Mouse (Mus musculus): ENCODE data around the gene Selplg. TPM values are rescaled to one million over a fixed set of nuclear protein-coding genes. Genes with fewer than 3 reads are reported as not detected.
"Not testable (repeated sequence)": the region's sequence is repeated elsewhere in the genome, so short reads cannot be mapped to it uniquely, and the experiment has no call there.

Gene Selplg
- polyA plus RNA-seq, 1 experiment from 2014 or later: 1.7 TPM

DNA sequence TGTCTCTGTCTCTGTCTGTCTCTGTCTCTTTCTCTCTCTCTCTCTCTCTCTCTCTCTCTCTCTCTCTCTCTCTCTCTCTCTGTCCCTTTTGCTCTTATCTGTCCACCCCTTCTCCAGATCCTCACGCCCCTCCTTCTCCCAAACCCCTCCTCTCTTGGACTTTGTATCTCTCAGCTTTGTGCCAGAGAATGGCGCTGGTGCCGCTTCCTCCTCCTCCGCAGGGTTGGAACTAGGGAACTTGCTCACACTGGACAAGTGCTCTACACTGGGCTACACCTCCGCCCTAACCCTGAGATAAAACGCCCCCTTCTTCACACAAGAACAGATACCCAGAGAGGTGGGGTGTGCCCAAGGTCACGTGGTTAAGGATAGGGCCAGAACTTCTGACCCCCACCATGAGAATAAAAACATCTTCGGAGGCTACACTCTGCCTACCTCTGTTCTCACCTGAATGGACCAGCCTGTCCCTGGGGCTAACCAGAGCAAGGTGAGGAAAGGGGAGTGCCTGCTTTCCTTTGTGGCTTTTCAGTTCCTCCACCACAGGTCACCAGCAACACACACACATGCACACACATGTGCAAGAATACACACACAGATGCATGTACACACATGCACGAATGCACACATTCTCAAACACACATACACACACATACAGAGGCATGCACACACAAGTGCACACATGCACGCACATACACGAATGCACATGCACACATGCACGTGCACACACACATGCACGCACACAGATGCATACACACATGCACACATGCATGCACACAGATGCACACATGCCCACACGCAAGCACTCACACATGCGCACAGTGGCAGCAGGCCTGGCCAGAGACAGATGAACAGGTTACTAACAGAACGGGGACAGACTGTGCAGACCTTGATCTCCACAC lies 41.0 kb downstream of the Selplg start:
- peaks cover 19% of the 10 kb centered on the region for H3K27me3 ChIP-seq (ENCODE audit: insufficient read depth, poor library complexity, severe bottlenecking)
- 86% methylated on average over 16 of the region's 16 CpGs for WGBS
- H3K9me3 ChIP-seq: no peaks in the 10 kb centered on the region
- H3K36me3 ChIP-seq: 0 out of 2 replicates have a peak, but pooled peaks cover 5% of the 10 kb centered on the region
- peaks cover 57% of the 10 kb centered on the region for H3K4me1 ChIP-seq (replicated peaks)
- DNase-seq (ENCODE audit: low spot score): no peak
- 0 out of 2 replicates have a peak overlapping the region, but pooled peaks have one; percentile 2 for H3K27ac ChIP-seq
- no peak overlapping the region for H3K4me3 ChIP-seq

- 78% methylated on average over 11 of the region's 11 CpGs for WGBS
- H3K27me3 ChIP-seq (ENCODE audit: insufficient read depth, poor library complexity, severe bottlenecking): peaks cover 13% of the 10 kb centered on the region
- 0 out of 2 replicates have a peak, but pooled peaks cover 5% of the 10 kb centered on the region for H3K36me3 ChIP-seq
- H3K9me3 ChIP-seq: no peaks in the 10 kb centered on the region
- H3K4me1 ChIP-seq (replicated peaks): peaks cover 48% of the 10 kb centered on the region
- no peak for DNase-seq (ENCODE audit: low spot score)
- H3K4me3 ChIP-seq: no peak overlapping the region
- no peak overlapping the region for H3K27ac ChIP-seq
Measured at GRCm38 (mm10) chr5:113790453-113791196, 41.8 kb downstream of the Selplg start.

- no peak overlapping the region for H3K4me3 ChIP-seq
- WGBS: 54% methylated on average over 7 of the region's 7 CpGs
- peak overlapping the region; percentile 71 for H3K27ac ChIP-seq
- DNase-seq (ENCODE audit: low spot score): no peak
- H3K4me1 ChIP-seq (replicated peaks): peaks cover 41% of the 10 kb centered on the region
- no peaks in the 10 kb centered on the region; the same call in 1 of the 2 replicates for H3K27me3 ChIP-seq (ENCODE audit: insufficient read depth, poor library complexity, severe bottlenecking)
- no peaks in the 10 kb centered on the region for H3K9me3 ChIP-seq
- no peaks in the 10 kb centered on the region for H3K36me3 ChIP-seq
Measured at GRCm38 (mm10) chr5:113789075-113789788, 43.2 kb downstream of the Selplg start.

DNA sequence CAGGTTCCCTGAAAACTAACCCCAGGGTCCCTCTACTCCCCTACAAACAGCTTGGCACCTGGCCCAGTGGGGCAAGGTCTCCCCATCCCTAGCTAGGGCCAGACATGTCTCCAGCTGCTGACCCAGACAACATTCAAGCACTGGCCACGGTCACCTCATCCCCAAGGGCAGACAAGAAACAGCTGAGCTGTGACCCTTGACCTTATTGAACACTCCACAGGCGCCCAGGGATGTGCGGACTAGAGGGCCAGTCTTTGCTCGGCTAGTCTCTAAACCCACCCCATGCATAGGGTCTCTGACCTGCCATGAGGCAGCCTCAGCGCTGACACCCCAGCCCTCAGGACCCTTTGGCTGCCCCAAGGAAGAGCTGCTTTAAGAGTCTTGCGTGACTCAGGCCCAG lies 43.8 kb downstream of the Selplg start:
- H3K9me3 ChIP-seq: no peaks in the 10 kb centered on the region
- H3K4me3 ChIP-seq: no peak overlapping the region
- H3K4me1 ChIP-seq (replicated peaks): peaks cover 43% of the 10 kb centered on the region
- no peaks in the 10 kb centered on the region for H3K36me3 ChIP-seq
- peak overlapping the region; percentile 71 for H3K27ac ChIP-seq
- whole genome bisulfite sequencing: 36% methylated on average over 6 of the region's 6 CpGs
- DNase-seq (ENCODE audit: low spot score): peak; percentile 27
- peaks cover 4% of the 10 kb centered on the region for H3K27me3 ChIP-seq (ENCODE audit: insufficient read depth, poor library complexity, severe bottlenecking)

GRCm38 (mm10) chr5:113786985-113787384 lies 45.5 kb downstream of the Selplg start:
- 78% methylated on average over 5 of the region's 5 CpGs for WGBS
- no peak for DNase-seq (ENCODE audit: low spot score)
- H3K27ac ChIP-seq: no peak overlapping the region
- no peak overlapping the region for H3K4me3 ChIP-seq
- no peaks in the 10 kb centered on the region for H3K36me3 ChIP-seq
- no peaks in the 10 kb centered on the region for H3K9me3 ChIP-seq
- H3K4me1 ChIP-seq (replicated peaks): peaks cover 46% of the 10 kb centered on the region
- H3K27me3 ChIP-seq (ENCODE audit: insufficient read depth, poor library complexity, severe bottlenecking): peaks cover 13% of the 10 kb centered on the region

GRCm38 (mm10) chr5:113784104-113784503 lies 48.3 kb downstream of the Selplg start:
- H3K4me1 ChIP-seq (replicated peaks): peaks cover 33% of the 10 kb centered on the region
- WGBS: 30% methylated on average over 3 of the region's 3 CpGs
- H3K36me3 ChIP-seq; DNase-seq (ENCODE audit: low spot score); H3K9me3 ChIP-seq: not testable (repeated sequence)
- peak overlapping the region; percentile 63 for H3K27ac ChIP-seq
- peaks cover 13% of the 10 kb centered on the region; the same call in 1 of the 2 replicates for H3K27me3 ChIP-seq (ENCODE audit: insufficient read depth, poor library complexity, severe bottlenecking)
- H3K4me3 ChIP-seq: peak overlapping the region; percentile 16; the same call in 1 of the 2 replicates

- H3K4me1 ChIP-seq (replicated peaks): peaks cover 28% of the 10 kb centered on the region
- peak overlapping the region; percentile 63 for H3K27ac ChIP-seq
- peaks cover 5% of the 10 kb centered on the region; the same call in 1 of the 2 replicates for H3K36me3 ChIP-seq
- DNase-seq (ENCODE audit: low spot score): peak; percentile 24
- WGBS: 16% methylated on average over 12 of the region's 12 CpGs
- peaks cover 5% of the 10 kb centered on the region; the same call in 1 of the 2 replicates for H3K9me3 ChIP-seq
- peak overlapping the region; percentile 16 for H3K4me3 ChIP-seq
- peaks cover 13% of the 10 kb centered on the region; the same call in 1 of the 2 replicates for H3K27me3 ChIP-seq (ENCODE audit: insufficient read depth, poor library complexity, severe bottlenecking)
Measured at GRCm38 (mm10) chr5:113783581-113784001, 48.9 kb downstream of the Selplg start.

DNA sequence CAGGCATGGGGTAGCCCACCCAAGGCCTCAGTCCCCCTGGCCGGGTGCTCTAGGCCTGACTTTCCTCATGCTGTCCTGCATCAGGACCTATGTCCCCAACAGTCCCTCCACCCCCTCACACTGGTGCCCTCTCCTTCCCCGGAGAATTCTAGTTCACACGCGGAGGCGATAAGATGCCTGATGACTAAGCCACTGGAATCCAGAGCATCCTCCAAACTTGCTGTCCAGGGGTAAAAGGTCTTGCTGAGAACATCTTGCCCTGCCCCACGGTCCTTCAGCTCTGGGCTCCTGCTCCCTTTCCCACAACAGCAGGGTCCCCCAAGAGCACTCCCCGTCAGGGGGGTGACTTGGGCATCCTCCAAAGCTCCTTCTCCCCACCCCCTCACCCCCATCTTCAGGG lies 49.8 kb downstream of the Selplg start:
- Histone ChIP-seq H3K27me3 (ENCODE audit: insufficient read depth, poor library complexity, severe bottlenecking) (peaks cover 13% of the 10 kb centered on the region; the same call in 1 of the 2 replicates), H3K4me1 (replicated peaks) (peaks cover 19% of the 10 kb centered on the region), H3K9me3 (peaks cover 5% of the 10 kb centered on the region; the same call in 1 of the 2 replicates), H3K27ac (no peak overlapping the region), H3K4me3 (no peak overlapping the region), H3K36me3 (peaks cover 13% of the 10 kb centered on the region)
- WGBS: 86% methylated on average over 7 of the region's 7 CpGs
- no peak for DNase-seq (ENCODE audit: low spot score)

- no peak overlapping the region for H3K27ac ChIP-seq
- H3K4me1 ChIP-seq (replicated peaks): peaks cover 18% of the 10 kb centered on the region
- DNase-seq (ENCODE audit: low spot score): no peak
- peaks cover 5% of the 10 kb centered on the region; the same call in 1 of the 2 replicates for H3K9me3 ChIP-seq
- H3K36me3 ChIP-seq: peaks cover 21% of the 10 kb centered on the region
- peaks cover 13% of the 10 kb centered on the region; the same call in 1 of the 2 replicates for H3K27me3 ChIP-seq (ENCODE audit: insufficient read depth, poor library complexity, severe bottlenecking)
- H3K4me3 ChIP-seq: no peak overlapping the region
- 83% methylated on average over 7 of the region's 7 CpGs for WGBS
Measured at GRCm38 (mm10) chr5:113781875-113782274, 50.6 kb downstream of the Selplg start.

DNA sequence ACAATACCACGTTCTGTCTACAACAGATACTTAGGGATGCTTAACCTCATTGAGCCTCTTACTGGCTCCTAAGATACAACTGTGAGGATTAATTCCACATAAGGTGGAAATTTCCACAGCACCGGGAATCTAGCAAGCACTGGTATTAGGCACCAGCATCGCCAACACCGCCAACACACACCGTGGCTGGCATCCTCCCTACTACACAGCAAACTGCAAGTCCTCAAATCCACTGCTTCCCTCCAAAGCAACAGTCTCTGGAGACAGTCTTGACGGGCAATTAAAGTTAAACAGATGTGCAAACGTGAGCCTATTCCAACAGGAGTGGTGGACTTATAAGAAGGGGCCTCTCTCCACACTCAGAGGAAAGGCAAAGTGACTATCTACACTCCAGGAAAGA lies 51.2 kb downstream of the Selplg start:
- Histone ChIP-seq H3K9me3 (peaks cover 5% of the 10 kb centered on the region; the same call in 1 of the 2 replicates), H3K27ac (no peak overlapping the region), H3K27me3 (ENCODE audit: insufficient read depth, poor library complexity, severe bottlenecking) (peaks cover 13% of the 10 kb centered on the region; the same call in 1 of the 2 replicates), H3K4me1 (replicated peaks) (peaks cover 14% of the 10 kb centered on the region), H3K4me3 (no peak overlapping the region), H3K36me3 (peaks cover 27% of the 10 kb centered on the region)
- DNase-seq (ENCODE audit: low spot score): no peak
- 84% methylated on average over 7 of the region's 7 CpGs for WGBS

DNA sequence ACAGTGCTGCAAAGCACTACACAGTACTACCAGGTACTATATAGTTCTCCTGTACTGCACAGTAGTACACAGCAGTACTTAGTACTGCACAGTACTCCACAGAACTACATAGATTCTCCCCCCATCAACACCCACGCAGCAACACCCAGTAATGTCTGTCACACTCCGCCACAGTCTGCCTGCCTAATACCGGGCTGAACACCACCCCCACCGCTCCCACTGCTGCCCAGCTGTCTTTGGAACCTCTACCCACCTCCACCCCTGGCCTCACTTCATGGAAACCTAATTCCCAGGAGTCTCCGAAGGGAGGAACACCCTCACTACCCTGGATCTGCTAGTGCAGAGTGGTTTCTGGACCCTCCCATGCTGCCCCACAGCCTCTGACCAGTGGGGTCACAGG lies 51.7 kb downstream of the Selplg start:
- Histone ChIP-seq H3K9me3 (peaks cover 5% of the 10 kb centered on the region; the same call in 1 of the 2 replicates), H3K4me1 (replicated peaks) (peaks cover 14% of the 10 kb centered on the region), H3K27me3 (ENCODE audit: insufficient read depth, poor library complexity, severe bottlenecking) (peaks cover 13% of the 10 kb centered on the region; the same call in 1 of the 2 replicates), H3K36me3 (peaks cover 32% of the 10 kb centered on the region), H3K27ac (no peak overlapping the region), H3K4me3 (no peak overlapping the region)
- no peak for DNase-seq (ENCODE audit: low spot score)
- WGBS: 87% methylated on average over 5 of the region's 5 CpGs
